Mouse (Mus musculus): ENCODE measurements around the gene Tespa1.
"Not testable (repeated sequence)": the region's sequence is repeated elsewhere in the genome, so short reads cannot be mapped to it uniquely, and the experiment has no call there.

Gene Tespa1

GRCm38 (mm10) chr10:130363438-130364164, 40.9 kb downstream of the Tespa1 start:
- peak; percentile 69 for DNase-seq (ENCODE audit: low read depth, low spot score)

- DNase-seq (ENCODE audit: low read depth, low spot score), result no peak
Measured at GRCm38 (mm10) chr10:130364766-130365165, 42.1 kb downstream of the Tespa1 start.

- no peak for DNase-seq (ENCODE audit: low read depth, low spot score)
Measured at GRCm38 (mm10) chr10:130368384-130368783, 45.7 kb downstream of the Tespa1 start.

GRCm38 (mm10) chr10:130370005-130370682, 47.5 kb downstream of the Tespa1 start:
- no peak for DNase-seq (ENCODE audit: low read depth, low spot score)

DNA sequence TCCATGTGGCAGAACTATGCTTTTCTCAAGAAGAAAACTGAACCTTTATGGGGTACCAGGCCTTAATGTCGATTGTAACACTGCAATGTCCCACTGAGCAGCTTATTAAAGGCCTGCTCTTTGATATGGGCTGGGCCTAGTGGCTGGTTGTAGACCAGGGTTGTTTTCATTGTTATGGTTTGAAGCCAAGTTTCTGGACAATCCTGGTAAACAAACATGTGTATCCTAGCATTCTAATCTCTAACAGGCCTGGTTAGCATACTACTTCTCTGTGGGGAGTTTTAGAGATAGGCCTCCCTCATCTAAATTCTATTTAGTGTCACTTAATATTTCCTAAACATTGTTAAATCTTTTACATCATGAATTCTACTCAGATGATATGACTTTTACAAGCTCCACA, 49.0 kb downstream of the Tespa1 start:
- DNase-seq (ENCODE audit: low read depth, low spot score), result no peak

- no peak for DNase-seq (ENCODE audit: low read depth, low spot score)
Measured at GRCm38 (mm10) chr10:130372491-130373173, 50.0 kb downstream of the Tespa1 start.

- no peak for DNase-seq (ENCODE audit: low read depth, low spot score)
Measured at GRCm38 (mm10) chr10:130375145-130375544, 52.5 kb downstream of the Tespa1 start.

DNA sequence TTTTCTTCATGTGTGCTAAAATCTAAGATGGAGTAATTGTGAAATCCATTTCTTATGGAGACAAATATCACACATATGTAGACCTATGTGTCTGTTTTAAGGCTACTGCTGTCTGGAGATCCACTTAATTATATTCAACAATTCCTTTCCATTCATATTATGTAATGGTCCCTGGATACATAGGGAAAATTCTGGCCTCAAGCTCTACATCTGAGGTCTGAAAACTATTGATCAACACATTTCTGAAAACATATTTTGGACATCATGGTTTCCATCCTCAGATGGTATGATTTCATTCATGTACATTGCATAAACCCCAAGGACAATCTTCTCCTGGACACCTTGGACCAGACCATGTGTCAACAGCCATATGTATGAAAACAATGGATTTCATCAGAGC, 71.6 kb downstream of the Tespa1 start, which contains the start of gene Vmn2r84:
Gene Vmn2r84 (minus strand): TSS at position 101 of the 400 bp plus-strand sequence.
- no peak for DNase-seq (ENCODE audit: low read depth, low spot score)

DNA sequence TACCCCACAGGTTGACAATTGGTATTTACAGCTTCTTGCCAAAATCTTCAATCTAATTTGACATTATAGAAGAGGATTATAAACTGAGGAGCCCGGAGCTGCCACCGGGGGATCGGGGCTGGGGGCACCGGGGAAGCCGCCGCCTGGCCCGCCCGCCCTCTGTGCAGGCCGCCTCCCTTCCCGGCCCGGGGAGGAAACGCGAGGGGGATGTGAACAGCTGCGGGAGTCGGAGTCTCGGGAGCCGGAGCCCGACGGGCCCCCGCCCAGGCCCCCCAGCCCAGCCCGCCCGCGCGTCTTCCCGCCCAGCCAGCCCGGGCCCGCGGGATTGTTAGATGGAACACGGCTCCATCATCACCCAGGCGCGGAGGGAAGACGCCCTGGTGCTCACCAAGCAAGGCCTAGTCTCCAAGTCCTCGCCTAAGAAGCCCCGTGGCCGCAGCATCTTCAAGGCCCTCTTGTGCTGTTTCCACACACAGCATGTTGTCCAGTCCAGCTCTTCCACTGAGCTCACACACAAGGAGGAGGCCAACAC, 89.6 kb downstream of the Tespa1 start:
- not testable (repeated sequence) for DNase-seq (ENCODE audit: low read depth, low spot score)
